Mouse (Mus musculus): Measurements from ENCODE around the gene Mapk1ip1.

DNA sequence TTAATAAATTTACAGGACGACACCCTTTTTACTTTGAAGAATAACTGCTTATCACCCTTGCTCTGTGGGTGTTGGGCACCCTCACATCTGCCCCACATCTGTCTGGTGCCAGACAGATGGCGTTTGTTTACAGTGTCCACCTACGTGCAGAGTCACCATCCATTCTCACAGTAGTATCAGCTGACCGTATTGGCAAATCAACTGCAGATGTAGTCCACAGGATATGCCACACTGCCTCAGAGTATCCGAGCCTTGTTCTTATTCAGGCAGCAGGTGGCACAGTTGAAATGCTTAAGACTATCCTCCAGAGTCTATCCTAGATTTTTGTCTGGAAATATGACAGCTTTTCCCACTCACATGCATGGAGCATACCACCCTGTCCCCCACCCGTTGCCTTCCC lies 21.2 kb upstream of the Mapk1ip1 start:
- TF ChIP-seq CTCF (IDR thresholded peaks at IDR 0.05; ENCODE audit: low read depth, low read length): no peak
- TF ChIP-seq TAL1 (conservative IDR thresholded peaks at IDR 0.05; ENCODE audit: low read depth, low read length): no peak
- no peak for TF ChIP-seq GATA1 (IDR thresholded peaks at IDR 0.05; ENCODE audit: borderline replicate concordance, low read length)
- TF ChIP-seq GATA2 (IDR thresholded peaks at IDR 0.05; ENCODE audit: borderline replicate concordance, low read depth, low read length): no peak
- no peak for TF ChIP-seq POLR2AphosphoS5 (IDR thresholded peaks at IDR 0.05; ENCODE audit: insufficient replicate concordance, low read depth, low read length)
